Mouse (Mus musculus) heart, embryonic 15.5 days (tissue): ENCODE measurements around the gene Ivl. TPM values are rescaled to one million over a fixed set of nuclear protein-coding genes. Genes with fewer than 3 reads are reported as not detected.

ENCODE experiments used
- ATAC-seq: fragments of 200-750 bp; cut with Nextera tagmentation; replicated peaks from 2 replicates; pipeline ENCODE4 v1.8.0; 2017; ENCODE audit warnings: low read depth, moderate TSS enrichment; ENCODE audit not compliant: insufficient number of reproducible peaks, insufficient read depth, low FRiP score
- H3K27ac ChIP-seq: fragments of 300-500 bp; sonication (generic); 2 replicates; pipeline ENCODE4 v1.5.1; 2015; ENCODE audit warnings: mild to moderate bottlenecking, inconsistent platforms
- H3K27me3 ChIP-seq: fragments of 300-500 bp; sonication (generic); 2 replicates; pipeline ENCODE4 v1.6.1; 2015; ENCODE audit warnings: inconsistent platforms
- H3K36me3 ChIP-seq: fragments of 300-500 bp; sonication (generic); 2 replicates; pipeline ENCODE4 v1.6.1; 2015; ENCODE audit warnings: mild to moderate bottlenecking, inconsistent platforms
- H3K4me1 ChIP-seq: fragments of 300-500 bp; sonication (generic); replicated peaks from 2 replicates; pipeline ENCODE4 v1.6.1; 2015; ENCODE audit warnings: inconsistent platforms
- H3K4me2 ChIP-seq: fragments of 300-500 bp; sonication (generic); 2 replicates; pipeline ENCODE4 v1.6.1; 2015; ENCODE audit warnings: inconsistent platforms, mild to moderate bottlenecking, moderate library complexity
- H3K4me3 ChIP-seq: fragments of 300-500 bp; sonication (generic); 2 replicates; pipeline ENCODE4 v1.5.1; 2015; ENCODE audit warnings: mild to moderate bottlenecking, inconsistent platforms
- H3K9ac ChIP-seq: fragments of 300-500 bp; sonication (generic); 2 replicates; pipeline ENCODE4 v1.6.1; 2015; ENCODE audit warnings: mild to moderate bottlenecking, inconsistent platforms
- H3K9me3 ChIP-seq: fragments of 300-500 bp; sonication (generic); replicated peaks from 2 replicates; pipeline ENCODE4 v1.6.1; 2016; ENCODE audit warnings: inconsistent platforms
- WGBS: fragments of 180-500 bp; shearing (Covaris S2); methylation state at CpG from one replicate; pipeline ENCODE4 v1.1.7; 2015; ENCODE audit warnings: mixed read lengths; 5-methylcytosine and 5-hydroxymethylcytosine counted together
- polyA plus RNA-seq: library from polyadenylated mRNA; unstranded; fragments of >200 nt; fragmentation: Nextera tagmentation; extraction: Ambion mirVana; gene quantifications from 2 replicates; pipeline ENCODE4 v1.2.1, GENCODE M21; 2015

The Ivl gene
- polyA plus RNA-seq = 0.09 TPM in 1 of 2 replicates, not detected in the other

GRCm38 (mm10) chr3:92573449-92574041 is at the start of gene Ivl:
Ivl (minus strand) TSS chr3:92573735.
- 54% methylated on average over 1 of the region's 1 CpGs for WGBS
- no peak for ATAC-seq
- H3K9ac ChIP-seq = no peak within 1 kb of the TSS

GRCm38 (mm10) chr3:92621560-92621959 is 48.0 kb upstream of the Ivl start, which contains the start of gene Lce6a:
Lce6a (minus strand) TSS chr3:92621660.
- no peaks in the 10 kb centered on the region for H3K4me1 ChIP-seq
- no peaks in the 10 kb centered on the region for H3K36me3 ChIP-seq
- no peak within 1 kb of the TSS for H3K4me3 ChIP-seq
- H3K9ac ChIP-seq = no peak within 1 kb of the TSS
- H3K4me2 ChIP-seq = no peak within 1 kb of the TSS
- H3K27me3 ChIP-seq = no peaks in the 10 kb centered on the region
- no peak for ATAC-seq
- no peaks in the 10 kb centered on the region for H3K9me3 ChIP-seq
- WGBS = 61% methylated on average over 2 of the region's 2 CpGs
- H3K27ac ChIP-seq = no peak within 1 kb of the TSS

More at GRCm38 (mm10) chr3:92573449-92574041, at the start of gene Ivl:
- Histone ChIP-seq H3K27me3 (no peaks in the 10 kb centered on the region), H3K4me1 (no peaks in the 10 kb centered on the region), H3K36me3 (no peaks in the 10 kb centered on the region), H3K4me3 (no peak within 1 kb of the TSS), H3K4me2 (no peak within 1 kb of the TSS), H3K27ac (no peak within 1 kb of the TSS), H3K9me3 (no peaks in the 10 kb centered on the region)

- Histone ChIP-seq H3K36me3 (no peaks in the 10 kb centered on the region), H3K27ac (no peak overlapping the region), H3K4me1 (no peaks in the 10 kb centered on the region), H3K4me3 (no peak overlapping the region), H3K27me3 (no peaks in the 10 kb centered on the region), H3K4me2 (no peak overlapping the region), H3K9ac (no peak overlapping the region), H3K9me3 (no peaks in the 10 kb centered on the region)
- no peak for ATAC-seq
- WGBS = 23% methylated on average over 1 of the region's 1 CpGs
These were observed 36.3 kb upstream of the Ivl start for GRCm38 (mm10) chr3:92609804-92610203.

- H3K9me3 ChIP-seq = no peaks in the 10 kb centered on the region; the same call in 1 of the 2 replicates
- no peak within 1 kb of the TSS for H3K4me2 ChIP-seq
- H3K4me1 ChIP-seq = no peaks in the 10 kb centered on the region
- no peak within 1 kb of the TSS for H3K27ac ChIP-seq
- no peak within 1 kb of the TSS for H3K4me3 ChIP-seq
- no peaks in the 10 kb centered on the region for H3K27me3 ChIP-seq
- H3K9ac ChIP-seq = no peak within 1 kb of the TSS
- no peaks in the 10 kb centered on the region for H3K36me3 ChIP-seq
- ATAC-seq = no peak
These were observed 33.9 kb upstream of the Ivl start, which contains the start of gene 2210017I01Rik for GRCm38 (mm10) chr3:92607392-92607791. 2210017I01Rik (minus strand) TSS chr3:92607492.

- no peaks in the 10 kb centered on the region; the same call in 1 of the 2 replicates for H3K9me3 ChIP-seq
- H3K27ac ChIP-seq = no peak overlapping the region
- no peak overlapping the region for H3K4me3 ChIP-seq
- H3K36me3 ChIP-seq = no peaks in the 10 kb centered on the region
- ATAC-seq = no peak
- no peaks in the 10 kb centered on the region for H3K4me1 ChIP-seq
- H3K27me3 ChIP-seq = no peaks in the 10 kb centered on the region
- H3K9ac ChIP-seq = no peak overlapping the region
- H3K4me2 ChIP-seq = no peak overlapping the region
- 33% methylated on average over 1 of the region's 1 CpGs for WGBS
These were observed 28.6 kb upstream of the Ivl start for GRCm38 (mm10) chr3:92602169-92602568.

GRCm38 (mm10) chr3:92600456-92600855 is 26.9 kb upstream of the Ivl start:
- Histone ChIP-seq H3K27me3 (no peaks in the 10 kb centered on the region), H3K4me1 (no peaks in the 10 kb centered on the region), H3K27ac (no peak overlapping the region), H3K9ac (no peak overlapping the region), H3K9me3 (no peaks in the 10 kb centered on the region; the same call in 1 of the 2 replicates), H3K36me3 (no peaks in the 10 kb centered on the region), H3K4me3 (no peak overlapping the region), H3K4me2 (no peak overlapping the region)
- ATAC-seq = no peak
- 51% methylated on average over 1 of the region's 1 CpGs for WGBS

- Histone ChIP-seq H3K36me3 (no peaks in the 10 kb centered on the region), H3K9me3 (no peaks in the 10 kb centered on the region; the same call in 1 of the 2 replicates), H3K4me3 (no peak overlapping the region), H3K27ac (no peak overlapping the region), H3K4me1 (no peaks in the 10 kb centered on the region), H3K9ac (no peak overlapping the region), H3K27me3 (no peaks in the 10 kb centered on the region), H3K4me2 (no peak overlapping the region)
- no peak for ATAC-seq
These were observed 26.4 kb upstream of the Ivl start for GRCm38 (mm10) chr3:92599973-92600372.

- no peaks in the 10 kb centered on the region for H3K9me3 ChIP-seq
- 70% methylated on average over 2 of the region's 2 CpGs for whole genome bisulfite sequencing
- no peak for ATAC-seq
- H3K4me3 ChIP-seq = no peak overlapping the region
- no peak overlapping the region for H3K27ac ChIP-seq
- H3K27me3 ChIP-seq = no peaks in the 10 kb centered on the region
- no peaks in the 10 kb centered on the region for H3K36me3 ChIP-seq
- no peak overlapping the region for H3K9ac ChIP-seq
- H3K4me2 ChIP-seq = no peak overlapping the region
- no peaks in the 10 kb centered on the region for H3K4me1 ChIP-seq
These were observed 24.9 kb upstream of the Ivl start for GRCm38 (mm10) chr3:92598429-92598828.

- Histone ChIP-seq H3K9ac (no peak within 1 kb of the TSS), H3K4me1 (no peaks in the 10 kb centered on the region), H3K4me2 (no peak within 1 kb of the TSS), H3K4me3 (no peak within 1 kb of the TSS), H3K27ac (no peak within 1 kb of the TSS), H3K36me3 (no peaks in the 10 kb centered on the region), H3K27me3 (no peaks in the 10 kb centered on the region), H3K9me3 (no peaks in the 10 kb centered on the region)
- WGBS = 65% methylated on average over 1 of the region's 1 CpGs
- ATAC-seq = no peak
These were observed 15.3 kb upstream of the Ivl start, which contains the start of gene Smcp for GRCm38 (mm10) chr3:92588858-92589257. Smcp (minus strand) TSS chr3:92588997.

- Histone ChIP-seq H3K4me1 (no peaks in the 10 kb centered on the region), H3K27ac (no peak overlapping the region), H3K9me3 (no peaks in the 10 kb centered on the region), H3K36me3 (no peaks in the 10 kb centered on the region), H3K9ac (no peak overlapping the region), H3K27me3 (no peaks in the 10 kb centered on the region), H3K4me2 (no peak overlapping the region), H3K4me3 (no peak overlapping the region)
- no peak for ATAC-seq
- WGBS = 54% methylated on average over 3 of the region's 3 CpGs
These were observed 13.7 kb upstream of the Ivl start for GRCm38 (mm10) chr3:92587190-92587589.

- no peak overlapping the region for H3K4me2 ChIP-seq
- H3K4me3 ChIP-seq = no peak overlapping the region
- H3K27me3 ChIP-seq = no peaks in the 10 kb centered on the region
- no peak for ATAC-seq
- 56% methylated on average over 1 of the region's 1 CpGs for whole genome bisulfite sequencing
- H3K9me3 ChIP-seq = no peaks in the 10 kb centered on the region
- no peak overlapping the region for H3K27ac ChIP-seq
- no peaks in the 10 kb centered on the region for H3K4me1 ChIP-seq
- H3K9ac ChIP-seq = no peak overlapping the region
- no peaks in the 10 kb centered on the region for H3K36me3 ChIP-seq
These were observed 11.5 kb upstream of the Ivl start for GRCm38 (mm10) chr3:92585055-92585454.

- Histone ChIP-seq H3K27me3 (no peaks in the 10 kb centered on the region), H3K9me3 (no peaks in the 10 kb centered on the region), H3K4me3 (no peak overlapping the region), H3K4me2 (no peak overlapping the region), H3K36me3 (no peaks in the 10 kb centered on the region), H3K9ac (no peak overlapping the region), H3K4me1 (no peaks in the 10 kb centered on the region), H3K27ac (no peak overlapping the region)
- 69% methylated on average over 3 of the region's 3 CpGs for WGBS
- no peak for ATAC-seq
These were observed 9.8 kb upstream of the Ivl start for GRCm38 (mm10) chr3:92583164-92583826.
